Mouse (Mus musculus): ENCODE data around the gene Klhl31. TPM values are rescaled to one million over a fixed set of nuclear protein-coding genes. Genes with fewer than 3 reads are reported as not detected.

Gene Klhl31
- polyA plus RNA-seq, 1 experiment from 2014 or later: 1.4 TPM

- no peaks in the 10 kb centered on the region for H3K9me3 ChIP-seq (replicated peaks; ENCODE audit: control insufficient read depth, low read length)
- ATAC-seq (ENCODE audit: low read depth): no peak
- no peaks in the 10 kb centered on the region for H3K4me1 ChIP-seq (ENCODE audit: control insufficient read depth, low read depth, low read length)
- no peaks in the 10 kb centered on the region for H3K36me3 ChIP-seq (ENCODE audit: control insufficient read depth, insufficient read depth)
- H3K4me2 ChIP-seq (ENCODE audit: low read depth, low read length): no peak overlapping the region
- H3K9ac ChIP-seq (ENCODE audit: low read depth, low read length): no peak overlapping the region
- no peak overlapping the region for H3K4me3 ChIP-seq (ENCODE audit: low read depth, low read length)
- WGBS (ENCODE audit: insufficient replicate concordance): 34% methylated on average over 2 of the region's 2 CpGs
- no peak overlapping the region for H3K27ac ChIP-seq (ENCODE audit: low read length)
- H3K27me3 ChIP-seq (ENCODE audit: control insufficient read depth, insufficient read depth, low read depth, low read length): no peaks in the 10 kb centered on the region
These were observed 17.9 kb upstream of the Klhl31 start for GRCm38 (mm10) chr9:77618392-77618791.

GRCm38 (mm10) chr9:77620077-77620476 is 16.2 kb upstream of the Klhl31 start:
- no peak overlapping the region for H3K27ac ChIP-seq (ENCODE audit: low read length)
- no peak overlapping the region for H3K4me2 ChIP-seq (ENCODE audit: low read depth, low read length)
- H3K36me3 ChIP-seq (ENCODE audit: control insufficient read depth, insufficient read depth): no peaks in the 10 kb centered on the region
- no peaks in the 10 kb centered on the region for H3K9me3 ChIP-seq (replicated peaks; ENCODE audit: control insufficient read depth, low read length)
- no peaks in the 10 kb centered on the region for H3K4me1 ChIP-seq (ENCODE audit: control insufficient read depth, low read depth, low read length)
- no peak for ATAC-seq (ENCODE audit: low read depth)
- 61% methylated on average over 6 of the region's 6 CpGs for WGBS (ENCODE audit: insufficient replicate concordance)
- H3K9ac ChIP-seq (ENCODE audit: low read depth, low read length): no peak overlapping the region
- H3K4me3 ChIP-seq (ENCODE audit: low read depth, low read length): no peak overlapping the region
- H3K27me3 ChIP-seq (ENCODE audit: control insufficient read depth, insufficient read depth, low read depth, low read length): no peaks in the 10 kb centered on the region

- no peak overlapping the region for H3K27ac ChIP-seq (ENCODE audit: low read length)
- H3K4me1 ChIP-seq (ENCODE audit: control insufficient read depth, low read depth, low read length): no peaks in the 10 kb centered on the region
- H3K9me3 ChIP-seq (replicated peaks; ENCODE audit: control insufficient read depth, low read length): no peaks in the 10 kb centered on the region
- no peaks in the 10 kb centered on the region for H3K36me3 ChIP-seq (ENCODE audit: control insufficient read depth, insufficient read depth)
- no peaks in the 10 kb centered on the region for H3K27me3 ChIP-seq (ENCODE audit: control insufficient read depth, insufficient read depth, low read depth, low read length)
- H3K4me3 ChIP-seq (ENCODE audit: low read depth, low read length): no peak overlapping the region
- no peak overlapping the region for H3K9ac ChIP-seq (ENCODE audit: low read depth, low read length)
- whole genome bisulfite sequencing (ENCODE audit: insufficient replicate concordance): 40% methylated on average over 2 of the region's 2 CpGs
- no peak for ATAC-seq (ENCODE audit: low read depth)
- no peak overlapping the region for H3K4me2 ChIP-seq (ENCODE audit: low read depth, low read length)
These were observed 15.8 kb upstream of the Klhl31 start for GRCm38 (mm10) chr9:77620482-77620881.

- Histone ChIP-seq H3K4me1 (ENCODE audit: control insufficient read depth, low read depth, low read length) (no peaks in the 10 kb centered on the region), H3K4me3 (ENCODE audit: low read depth, low read length) (no peak overlapping the region), H3K36me3 (ENCODE audit: control insufficient read depth, insufficient read depth) (no peaks in the 10 kb centered on the region), H3K4me2 (ENCODE audit: low read depth, low read length) (no peak overlapping the region), H3K27ac (ENCODE audit: low read length) (no peak overlapping the region), H3K9me3 (replicated peaks; ENCODE audit: control insufficient read depth, low read length) (no peaks in the 10 kb centered on the region), H3K9ac (ENCODE audit: low read depth, low read length) (no peak overlapping the region), H3K27me3 (ENCODE audit: control insufficient read depth, insufficient read depth, low read depth, low read length) (no peaks in the 10 kb centered on the region)
- WGBS (ENCODE audit: insufficient replicate concordance): 54% methylated on average over 1 of the region's 1 CpGs
- no peak for ATAC-seq (ENCODE audit: low read depth)
These were observed 13.4 kb upstream of the Klhl31 start for GRCm38 (mm10) chr9:77622874-77623273.

- no peaks in the 10 kb centered on the region for H3K4me1 ChIP-seq (ENCODE audit: control insufficient read depth, low read depth, low read length)
- no peak for ATAC-seq (ENCODE audit: low read depth)
- H3K4me3 ChIP-seq (ENCODE audit: low read depth, low read length): no peak overlapping the region
- no peaks in the 10 kb centered on the region for H3K36me3 ChIP-seq (ENCODE audit: control insufficient read depth, insufficient read depth)
- no peak overlapping the region for H3K9ac ChIP-seq (ENCODE audit: low read depth, low read length)
- WGBS (ENCODE audit: insufficient replicate concordance): 75% methylated on average over 6 of the region's 6 CpGs
- no peaks in the 10 kb centered on the region for H3K27me3 ChIP-seq (ENCODE audit: control insufficient read depth, insufficient read depth, low read depth, low read length)
- no peak overlapping the region for H3K4me2 ChIP-seq (ENCODE audit: low read depth, low read length)
- no peak overlapping the region for H3K27ac ChIP-seq (ENCODE audit: low read length)
- H3K9me3 ChIP-seq (replicated peaks; ENCODE audit: control insufficient read depth, low read length): no peaks in the 10 kb centered on the region
These were observed 12.8 kb upstream of the Klhl31 start for GRCm38 (mm10) chr9:77623318-77624050.

GRCm38 (mm10) chr9:77624171-77624570 is 12.1 kb upstream of the Klhl31 start:
- WGBS (ENCODE audit: insufficient replicate concordance): 50% methylated on average over 5 of the region's 5 CpGs
- no peak for ATAC-seq (ENCODE audit: low read depth)
- Histone ChIP-seq H3K27ac (ENCODE audit: low read length) (no peak overlapping the region), H3K4me2 (ENCODE audit: low read depth, low read length) (no peak overlapping the region), H3K36me3 (ENCODE audit: control insufficient read depth, insufficient read depth) (no peaks in the 10 kb centered on the region), H3K4me3 (ENCODE audit: low read depth, low read length) (no peak overlapping the region), H3K27me3 (ENCODE audit: control insufficient read depth, insufficient read depth, low read depth, low read length) (no peaks in the 10 kb centered on the region), H3K9me3 (replicated peaks; ENCODE audit: control insufficient read depth, low read length) (no peaks in the 10 kb centered on the region), H3K4me1 (ENCODE audit: control insufficient read depth, low read depth, low read length) (no peaks in the 10 kb centered on the region), H3K9ac (ENCODE audit: low read depth, low read length) (no peak overlapping the region)

GRCm38 (mm10) chr9:77628676-77629075 is 7.6 kb upstream of the Klhl31 start:
- Histone ChIP-seq H3K27me3 (ENCODE audit: control insufficient read depth, insufficient read depth, low read depth, low read length) (no peaks in the 10 kb centered on the region), H3K9me3 (replicated peaks; ENCODE audit: control insufficient read depth, low read length) (no peaks in the 10 kb centered on the region), H3K27ac (ENCODE audit: low read length) (no peak overlapping the region), H3K4me3 (ENCODE audit: low read depth, low read length) (no peak overlapping the region), H3K9ac (ENCODE audit: low read depth, low read length) (no peak overlapping the region), H3K4me2 (ENCODE audit: low read depth, low read length) (no peak overlapping the region), H3K4me1 (ENCODE audit: control insufficient read depth, low read depth, low read length) (no peaks in the 10 kb centered on the region), H3K36me3 (ENCODE audit: control insufficient read depth, insufficient read depth) (no peaks in the 10 kb centered on the region)
- ATAC-seq (ENCODE audit: low read depth): no peak
- WGBS (ENCODE audit: insufficient replicate concordance): 72% methylated on average over 10 of the region's 10 CpGs

GRCm38 (mm10) chr9:77629708-77630107 is 6.6 kb upstream of the Klhl31 start:
- Histone ChIP-seq H3K4me3 (ENCODE audit: low read depth, low read length) (no peak overlapping the region), H3K4me2 (ENCODE audit: low read depth, low read length) (no peak overlapping the region), H3K27me3 (ENCODE audit: control insufficient read depth, insufficient read depth, low read depth, low read length) (no peaks in the 10 kb centered on the region), H3K9me3 (replicated peaks; ENCODE audit: control insufficient read depth, low read length) (no peaks in the 10 kb centered on the region), H3K27ac (ENCODE audit: low read length) (no peak overlapping the region), H3K9ac (ENCODE audit: low read depth, low read length) (no peak overlapping the region), H3K4me1 (ENCODE audit: control insufficient read depth, low read depth, low read length) (no peaks in the 10 kb centered on the region), H3K36me3 (ENCODE audit: control insufficient read depth, insufficient read depth) (no peaks in the 10 kb centered on the region)
- no peak for ATAC-seq (ENCODE audit: low read depth)
- 61% methylated on average over 5 of the region's 5 CpGs for whole genome bisulfite sequencing (ENCODE audit: insufficient replicate concordance)

- no peak overlapping the region for H3K4me3 ChIP-seq (ENCODE audit: low read depth, low read length)
- no peak overlapping the region for H3K4me2 ChIP-seq (ENCODE audit: low read depth, low read length)
- no peaks in the 10 kb centered on the region for H3K4me1 ChIP-seq (ENCODE audit: control insufficient read depth, low read depth, low read length)
- H3K36me3 ChIP-seq (ENCODE audit: control insufficient read depth, insufficient read depth): no peaks in the 10 kb centered on the region
- no peaks in the 10 kb centered on the region for H3K27me3 ChIP-seq (ENCODE audit: control insufficient read depth, insufficient read depth, low read depth, low read length)
- no peak overlapping the region for H3K27ac ChIP-seq (ENCODE audit: low read length)
- H3K9ac ChIP-seq (ENCODE audit: low read depth, low read length): no peak overlapping the region
- no peaks in the 10 kb centered on the region for H3K9me3 ChIP-seq (replicated peaks; ENCODE audit: control insufficient read depth, low read length)
- WGBS (ENCODE audit: insufficient replicate concordance): 57% methylated on average over 7 of the region's 7 CpGs
- ATAC-seq (ENCODE audit: low read depth): no peak
These were observed 5.5 kb upstream of the Klhl31 start for GRCm38 (mm10) chr9:77630764-77631163.
